Mouse (Mus musculus) kidney, adult 2 months (tissue): ENCODE data around the gene Sh3glb2. TPM values are rescaled to one million over a fixed set of nuclear protein-coding genes. Genes with fewer than 3 reads are reported as not detected.

Source experiments
- DNase-seq: peaks from one replicate; pipeline ENCODE4 v3.0.0; 2021
- H3K27ac ChIP-seq: fragments of 200-500 bp; 2 replicates; pipeline ENCODE4 v1.5.1; 2012; ENCODE audit warnings: low read depth, low read length, control low read depth, inconsistent platforms; ENCODE audit not compliant: insufficient read depth
- H3K27me3 ChIP-seq: fragments of 200-500 bp; replicated peaks from 2 replicates; pipeline ENCODE4 v1.6.1; 2012; ENCODE audit warnings: mild to moderate bottlenecking, moderate library complexity, low read length, inconsistent platforms; ENCODE audit not compliant: control insufficient read depth, insufficient read depth
- H3K36me3 ChIP-seq: fragments of 200-500 bp; 2 replicates; pipeline ENCODE4 v1.6.1; 2012; ENCODE audit warnings: mild to moderate bottlenecking, moderate library complexity, low read length, inconsistent platforms; ENCODE audit not compliant: control insufficient read depth, insufficient read depth
- H3K4me1 ChIP-seq: fragments of 200-500 bp; 2 replicates; pipeline ENCODE4 v1.6.1; 2011; ENCODE audit warnings: low read length; ENCODE audit not compliant: control insufficient read depth, insufficient read depth
- H3K4me3 ChIP-seq: fragments of 200-500 bp; 2 replicates; pipeline ENCODE4 v1.5.1; 2011; ENCODE audit warnings: mild to moderate bottlenecking, low read depth, low read length, control low read depth; ENCODE audit not compliant: insufficient read depth
- CTCF ChIP-seq: fragments of 200-500 bp; conservative IDR thresholded peaks from 2 replicates; pipeline ENCODE4 v1.5.1; 2011; ENCODE audit warnings: low read depth, mild to moderate bottlenecking, control low read depth, low read length, moderate library complexity, mixed read lengths; ENCODE audit not compliant: insufficient read depth, insufficient read length
- POLR2A ChIP-seq: fragments of 200-500 bp; IDR thresholded peaks from one replicate; pipeline ENCODE4 v1.6.1; 2011; ENCODE audit warnings: low read depth, low read length, control low read depth
- WGBS: fragments of 180-500 bp; shearing (Covaris S2); methylation state at CpG from one replicate; pipeline ENCODE4 v1.1.7; 2018; 5-methylcytosine and 5-hydroxymethylcytosine counted together
- polyA plus RNA-seq: library from polyadenylated mRNA; depleted of rRNA; stranded (reverse); fragments of >200 nt; gene quantifications from 2 replicates; pipeline ENCODE4 v1.2.3, GENCODE M21; 2012; rRNA removed

Gene Sh3glb2
- polyA plus RNA-seq, 1 experiment: 84.6 TPM

DNA sequence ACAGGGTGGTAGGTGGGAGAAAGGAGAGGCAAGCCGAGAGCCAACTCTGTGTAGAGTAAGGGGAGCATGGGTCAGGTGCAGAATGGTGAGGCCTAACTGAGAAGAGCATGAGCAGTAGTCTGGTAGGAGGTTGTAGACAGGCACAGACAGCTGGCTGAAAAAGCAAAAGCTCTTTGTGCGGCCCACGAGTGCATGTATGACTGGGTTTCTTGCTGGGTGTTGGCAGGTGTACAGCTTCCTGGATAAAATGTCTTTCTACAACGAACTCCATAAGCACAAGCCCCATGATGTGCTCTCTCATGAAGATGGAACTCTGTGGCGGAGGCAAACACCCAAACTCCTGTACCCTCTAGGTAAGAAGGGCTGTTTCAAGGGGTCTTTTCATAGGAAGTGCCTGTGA, 42.2 kb downstream of the Sh3glb2 start:
- no peak overlapping the region for H3K27ac ChIP-seq
- WGBS: 96% methylated on average over 5 of the region's 5 CpGs
- TF ChIP-seq POLR2A (no peak), CTCF (no peak)
- H3K4me1 ChIP-seq: no peaks in the 10 kb centered on the region
- DNase-seq: no peak
- peaks cover 9% of the 10 kb centered on the region for H3K36me3 ChIP-seq
- H3K27me3 ChIP-seq: no peaks in the 10 kb centered on the region
- no peak overlapping the region for H3K4me3 ChIP-seq

DNA sequence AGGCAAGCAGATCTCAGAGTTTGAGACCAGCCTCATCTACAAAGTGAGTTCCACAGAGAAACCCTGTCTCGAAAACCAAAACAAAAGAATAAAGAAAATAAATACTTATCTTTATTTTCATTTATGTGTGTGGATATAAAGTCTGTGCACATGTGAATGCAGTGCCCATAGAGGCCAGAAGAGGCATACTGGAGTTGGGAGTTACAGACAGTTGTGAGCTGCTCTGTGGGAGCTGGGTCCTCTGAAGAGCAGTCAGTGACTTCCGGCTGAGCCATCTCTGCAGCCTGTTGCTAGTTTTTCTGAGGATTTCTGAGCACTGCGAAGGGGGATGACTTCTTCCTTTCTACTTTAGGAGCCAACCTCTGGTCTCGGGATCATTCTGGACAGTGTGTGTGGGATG, 43.0 kb downstream of the Sh3glb2 start:
- Histone ChIP-seq H3K27ac (no peak overlapping the region), H3K4me1 (no peaks in the 10 kb centered on the region), H3K4me3 (no peak overlapping the region), H3K36me3 (peaks cover 9% of the 10 kb centered on the region), H3K27me3 (no peaks in the 10 kb centered on the region)
- WGBS: 94% methylated on average over 4 of the region's 4 CpGs
- 0 out of 2 replicates have a peak, but pooled peaks have one; percentile 4 for TF ChIP-seq CTCF
- no peak for TF ChIP-seq POLR2A
- DNase-seq: no peak

DNA sequence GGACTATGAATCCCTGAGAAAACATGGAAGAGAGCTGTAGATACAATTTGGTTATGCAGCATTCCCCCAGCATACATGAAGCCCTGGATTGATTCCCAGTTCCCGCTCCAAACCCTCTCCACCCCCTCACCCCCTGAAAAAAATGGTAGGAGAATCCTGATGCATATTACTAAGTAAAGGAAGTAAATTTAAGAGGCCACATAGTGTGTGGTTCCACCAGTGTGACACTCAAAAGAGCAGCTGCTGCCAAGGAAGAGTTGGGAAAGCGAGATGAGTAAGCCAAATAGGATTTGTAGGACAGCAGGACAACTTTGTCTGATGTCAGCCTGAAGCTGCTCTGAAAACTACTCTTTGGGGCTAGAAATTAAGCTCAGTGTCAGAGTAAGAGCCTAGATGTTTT, 47.7 kb downstream of the Sh3glb2 start:
- Histone ChIP-seq H3K36me3 (peaks cover 11% of the 10 kb centered on the region), H3K27me3 (no peaks in the 10 kb centered on the region), H3K27ac (no peak overlapping the region), H3K4me3 (no peak overlapping the region), H3K4me1 (no peaks in the 10 kb centered on the region)
- TF ChIP-seq CTCF (no peak), POLR2A (no peak)
- no peak for DNase-seq
- WGBS: 95% methylated on average over 2 of the region's 2 CpGs

DNA sequence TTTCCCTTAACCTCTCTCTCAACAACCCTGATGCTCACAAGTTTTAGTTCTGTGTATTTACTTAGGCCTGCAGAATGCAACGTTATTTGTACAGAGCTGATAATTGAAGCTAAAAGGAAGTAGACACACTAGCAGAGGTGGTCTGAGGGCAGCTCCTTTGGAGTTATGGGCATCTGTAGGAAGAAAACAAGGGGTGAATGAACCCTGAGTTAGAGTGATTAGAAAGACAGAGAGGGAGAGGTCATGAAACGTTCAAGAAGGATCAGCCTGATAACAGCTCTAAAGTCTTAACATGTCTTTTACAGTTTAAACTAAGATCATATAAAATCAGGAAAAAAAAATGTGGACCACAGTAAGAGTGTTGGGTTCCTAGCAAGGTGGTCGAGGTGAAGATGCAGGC, 49.8 kb downstream of the Sh3glb2 start:
- no peaks in the 10 kb centered on the region for H3K4me1 ChIP-seq
- peaks cover 8% of the 10 kb centered on the region for H3K36me3 ChIP-seq
- WGBS: 84% methylated on average over 3 of the region's 3 CpGs
- no peak overlapping the region for H3K27ac ChIP-seq
- DNase-seq: no peak
- H3K4me3 ChIP-seq: no peak overlapping the region
- no peaks in the 10 kb centered on the region for H3K27me3 ChIP-seq
- TF ChIP-seq CTCF: no peak
- no peak for TF ChIP-seq POLR2A

DNA sequence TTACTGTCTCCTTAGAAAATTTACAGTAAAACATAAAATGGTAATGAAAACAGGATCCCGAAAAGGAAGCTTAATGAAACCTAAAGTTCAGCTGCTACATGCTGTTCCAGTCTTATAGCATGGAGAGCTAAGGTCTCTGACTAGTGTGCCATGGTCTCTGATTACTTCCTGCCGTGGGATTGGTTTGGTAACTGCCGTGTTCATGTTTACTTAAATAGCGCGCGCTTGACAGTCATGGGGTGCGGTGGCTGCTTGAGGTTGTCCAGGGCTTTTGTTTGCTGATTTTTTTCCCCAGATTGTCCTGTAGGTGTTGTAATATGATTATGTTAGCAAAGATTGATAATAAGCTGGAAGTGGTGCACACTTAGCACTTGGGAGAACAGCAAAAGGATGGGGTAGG, 53.0 kb downstream of the Sh3glb2 start:
- Histone ChIP-seq H3K4me3 (no peak overlapping the region), H3K27me3 (no peaks in the 10 kb centered on the region), H3K36me3 (peaks cover 2% of the 10 kb centered on the region), H3K27ac (no peak overlapping the region), H3K4me1 (no peaks in the 10 kb centered on the region)
- DNase-seq: no peak
- TF ChIP-seq POLR2A: no peak
- TF ChIP-seq CTCF: no peak
- WGBS: 94% methylated on average over 7 of the region's 7 CpGs

DNA sequence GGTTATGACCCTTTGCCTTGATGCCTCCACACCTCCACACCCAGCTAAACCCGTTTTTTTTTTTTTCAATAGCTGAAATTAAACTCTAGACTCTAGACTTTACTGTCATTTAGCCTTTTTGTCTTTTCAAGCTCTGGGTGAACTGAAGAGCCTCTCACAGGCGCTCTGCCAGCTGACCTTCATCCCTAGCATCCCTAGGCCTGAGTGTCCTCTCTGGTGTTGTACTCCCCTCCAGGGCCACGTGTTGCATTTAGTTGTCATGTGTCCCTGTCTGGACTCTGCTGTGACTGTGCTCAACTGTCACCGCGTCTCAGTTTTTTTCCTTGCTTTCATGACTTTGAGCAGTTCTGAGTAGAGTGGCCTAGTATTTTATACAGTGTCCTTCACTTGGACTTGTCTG, 59.2 kb downstream of the Sh3glb2 start:
- 74% methylated on average over 5 of the region's 5 CpGs for WGBS
- Histone ChIP-seq H3K27ac (no peak overlapping the region), H3K27me3 (no peaks in the 10 kb centered on the region), H3K4me1 (no peaks in the 10 kb centered on the region), H3K36me3 (peaks cover 1% of the 10 kb centered on the region; the same call in 1 of the 2 replicates), H3K4me3 (no peak overlapping the region)
- TF ChIP-seq CTCF (no peak), POLR2A (no peak)
- DNase-seq: peak; percentile 32

DNA sequence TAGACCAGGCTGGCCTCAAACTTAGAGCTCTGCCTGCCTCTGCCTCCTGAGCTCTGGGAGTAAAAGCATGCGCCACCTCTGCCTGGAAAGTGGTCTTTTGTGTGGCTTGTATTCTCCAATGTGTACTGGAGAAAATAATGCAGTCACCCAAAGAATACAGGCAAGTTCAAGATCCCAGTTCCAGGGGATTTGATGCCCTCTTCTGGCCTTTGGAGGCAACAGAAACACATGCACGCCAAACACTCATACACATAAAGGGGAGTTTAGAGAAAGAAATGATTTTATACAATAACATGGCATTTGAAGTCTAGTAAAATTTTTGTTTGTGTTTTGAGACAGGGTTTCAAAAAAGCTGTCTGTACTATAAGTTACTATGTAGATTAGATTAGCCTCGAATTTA, 59.6 kb downstream of the Sh3glb2 start:
- Histone ChIP-seq H3K4me1 (no peaks in the 10 kb centered on the region), H3K36me3 (peaks cover 1% of the 10 kb centered on the region; the same call in 1 of the 2 replicates)
- WGBS: 74% methylated on average over 3 of the region's 3 CpGs

More for the DNA sequence above, 59.6 kb downstream of the Sh3glb2 start:
- Histone ChIP-seq H3K27me3 (no peaks in the 10 kb centered on the region), H3K4me3 (no peak overlapping the region), H3K27ac (no peak overlapping the region)
- TF ChIP-seq POLR2A (no peak), CTCF (peak; percentile 33; the same call in 1 of the 2 replicates)
- peak; percentile 31 for DNase-seq

Other genes starting within 250 kb of the Sh3glb2 start
- 45.8 and 59.5 TPM in 2 replicates for gene Zer1, start 234.8 kb downstream of the Sh3glb2 start, polyA plus RNA-seq
- gene Tbc1d13, start 225.6 kb downstream of the Sh3glb2 start, polyA plus RNA-seq: 156 and 161 TPM in 2 replicates
- gene Endog, start 187.8 kb downstream of the Sh3glb2 start, polyA plus RNA-seq: 78.0 and 98.0 TPM in 2 replicates
- 22.8 and 23.6 TPM in 2 replicates for gene Spout1, start 180.9 kb downstream of the Sh3glb2 start, polyA plus RNA-seq
- 71.6 and 88.3 TPM in 2 replicates for gene Kyat1, start 153.5 kb downstream of the Sh3glb2 start, polyA plus RNA-seq
- 42.0 and 45.4 TPM in 2 replicates for gene Lrrc8a, start 121.6 kb downstream of the Sh3glb2 start, polyA plus RNA-seq
- gene Gm28035, start 118.8 kb downstream of the Sh3glb2 start, polyA plus RNA-seq: 6.4 and 12.7 TPM in 2 replicates
- gene Phyhd1, start 93.1 kb downstream of the Sh3glb2 start, polyA plus RNA-seq: 117 and 130 TPM in 2 replicates
- gene Gm28038, start 78.3 kb downstream of the Sh3glb2 start, polyA plus RNA-seq: not detected in 2 replicates
- 29.6 and 32.4 TPM in 2 replicates for gene Dolk, start 73.0 kb downstream of the Sh3glb2 start, polyA plus RNA-seq
- gene Nup188, start 72.9 kb downstream of the Sh3glb2 start, polyA plus RNA-seq: 17.5 and 18.7 TPM in 2 replicates
- gene Miga2, start 4.9 kb upstream of the Sh3glb2 start, polyA plus RNA-seq: 46.8 and 53.3 TPM in 2 replicates
- 30.6 and 36.4 TPM in 2 replicates for gene Dolpp1, start 32.9 kb upstream of the Sh3glb2 start, polyA plus RNA-seq
- 214 and 254 TPM in 2 replicates for gene Crat, start 56.5 kb upstream of the Sh3glb2 start, polyA plus RNA-seq
- 132 and 176 TPM in 2 replicates for gene Ptpa, start 56.7 kb upstream of the Sh3glb2 start, polyA plus RNA-seq
- gene Ier5l, start 114.9 kb upstream of the Sh3glb2 start, polyA plus RNA-seq: 9.9 and 16.1 TPM in 2 replicates
- 1.2 and 1.3 TPM in 2 replicates for gene Cstad, start 235.7 kb upstream of the Sh3glb2 start, polyA plus RNA-seq